Mouse (Mus musculus): ENCODE measurements around the gene Krt84. TPM values are rescaled to one million over a fixed set of nuclear protein-coding genes. Genes with fewer than 3 reads are reported as not detected.

Gene Krt84
- polyA plus RNA-seq, 1 experiment from 2014 or later, result not detected

DNA sequence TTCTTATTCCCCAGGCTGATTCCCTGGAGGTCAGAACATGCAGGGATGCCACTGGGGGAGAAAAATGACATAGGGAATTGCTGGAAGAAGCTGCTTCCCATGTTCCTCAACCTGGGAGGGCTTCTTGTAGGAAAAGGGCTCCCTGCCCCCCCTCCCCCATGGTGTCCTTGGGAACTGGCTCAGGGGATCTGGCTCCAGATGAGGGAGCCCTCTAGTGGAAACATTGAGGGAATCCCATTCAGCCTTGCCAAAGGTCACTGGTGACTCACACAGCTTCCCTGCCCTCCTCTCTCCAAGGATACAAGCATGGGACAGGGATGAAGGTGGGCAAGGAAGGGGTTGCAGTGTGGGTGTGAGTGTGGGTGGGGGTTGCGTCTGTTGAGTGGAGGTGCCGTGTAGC lies 35.4 kb downstream of the Krt84 start:
- Histone ChIP-seq H3K9ac (no peak overlapping the region), H3K36me3 (ENCODE audit: insufficient read depth) (no peaks in the 10 kb centered on the region), H3K27me3 (ENCODE audit: insufficient read depth, low read length) (no peaks in the 10 kb centered on the region), H3K4me3 (ENCODE audit: low read depth, low read length) (no peak overlapping the region), H3K27ac (ENCODE audit: low read depth) (no peak overlapping the region), H3K4me1 (ENCODE audit: insufficient read depth) (no peaks in the 10 kb centered on the region), H3K4me2 (no peak overlapping the region), H3K9me3 (ENCODE audit: low read depth, low read length) (no peaks in the 10 kb centered on the region)
- DNase-seq (peak; percentile 33), ATAC-seq (ENCODE audit: insufficient read depth) (no peak)
- peak; percentile 59 for TF ChIP-seq CTCF (IDR thresholded peaks at IDR 0.05; ENCODE audit: low read depth)
- 69% methylated on average over 2 of the region's 2 CpGs for WGBS

- DNase-seq (no peak), ATAC-seq (ENCODE audit: insufficient read depth) (no peak)
- Histone ChIP-seq H3K27ac (ENCODE audit: low read depth) (no peak overlapping the region), H3K4me1 (ENCODE audit: insufficient read depth) (no peaks in the 10 kb centered on the region), H3K4me3 (ENCODE audit: low read depth, low read length) (no peak overlapping the region), H3K36me3 (ENCODE audit: insufficient read depth) (no peaks in the 10 kb centered on the region), H3K27me3 (ENCODE audit: insufficient read depth, low read length) (no peaks in the 10 kb centered on the region), H3K9ac (no peak overlapping the region), H3K9me3 (ENCODE audit: low read depth, low read length) (no peaks in the 10 kb centered on the region), H3K4me2 (no peak overlapping the region)
- WGBS, result 78% methylated on average over 8 of the region's 8 CpGs
- TF ChIP-seq CTCF (IDR thresholded peaks at IDR 0.05; ENCODE audit: low read depth), result no peak
Observed at GRCm38 (mm10) chr15:101495266-101495665, 37.4 kb downstream of the Krt84 start.

- no peaks in the 10 kb centered on the region for H3K27me3 ChIP-seq (ENCODE audit: insufficient read depth, low read length)
- no peak overlapping the region for H3K4me2 ChIP-seq
- ATAC-seq (ENCODE audit: insufficient read depth) (no peak), DNase-seq (no peak)
- H3K9ac ChIP-seq, result no peak overlapping the region
- H3K4me1 ChIP-seq (ENCODE audit: insufficient read depth), result no peaks in the 10 kb centered on the region
- H3K27ac ChIP-seq (ENCODE audit: low read depth), result no peak overlapping the region
- no peak for TF ChIP-seq CTCF (IDR thresholded peaks at IDR 0.05; ENCODE audit: low read depth)
- H3K36me3 ChIP-seq (ENCODE audit: insufficient read depth), result no peaks in the 10 kb centered on the region
- 77% methylated on average over 1 of the region's 1 CpGs for WGBS
- H3K9me3 ChIP-seq (ENCODE audit: low read depth, low read length), result no peaks in the 10 kb centered on the region
- no peak overlapping the region for H3K4me3 ChIP-seq (ENCODE audit: low read depth, low read length)
Observed at GRCm38 (mm10) chr15:101494203-101494602, 38.4 kb downstream of the Krt84 start.

DNA sequence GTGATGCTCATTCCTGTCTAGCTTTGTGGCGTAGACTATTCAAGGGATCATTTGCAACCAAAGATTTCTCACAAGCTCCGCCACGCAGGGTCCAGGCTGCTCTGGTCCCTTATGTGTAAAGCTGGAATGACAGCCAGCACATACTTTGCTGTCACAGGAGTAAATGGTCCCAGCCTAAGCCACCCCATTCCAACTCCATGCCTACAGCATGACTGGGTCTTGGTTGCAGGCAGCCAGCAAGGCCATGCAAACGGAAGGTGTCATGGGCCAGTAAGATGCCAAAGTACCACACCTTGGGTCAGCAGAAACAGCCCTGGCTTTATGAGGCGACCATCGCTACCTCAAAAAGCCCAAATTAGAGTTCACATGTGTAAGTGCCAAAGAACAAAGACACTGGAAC lies 38.9 kb downstream of the Krt84 start:
- no peak for TF ChIP-seq CTCF (IDR thresholded peaks at IDR 0.05; ENCODE audit: low read depth)
- no peaks in the 10 kb centered on the region for H3K27me3 ChIP-seq (ENCODE audit: insufficient read depth, low read length)
- WGBS, result 95% methylated on average over 6 of the region's 6 CpGs
- H3K9ac ChIP-seq, result no peak overlapping the region
- no peaks in the 10 kb centered on the region for H3K9me3 ChIP-seq (ENCODE audit: low read depth, low read length)
- no peak overlapping the region for H3K4me2 ChIP-seq
- no peak overlapping the region for H3K4me3 ChIP-seq (ENCODE audit: low read depth, low read length)
- no peaks in the 10 kb centered on the region for H3K4me1 ChIP-seq (ENCODE audit: insufficient read depth)
- ATAC-seq (ENCODE audit: insufficient read depth) (no peak), DNase-seq (no peak)
- H3K27ac ChIP-seq (ENCODE audit: low read depth), result no peak overlapping the region
- H3K36me3 ChIP-seq (ENCODE audit: insufficient read depth), result no peaks in the 10 kb centered on the region

DNA sequence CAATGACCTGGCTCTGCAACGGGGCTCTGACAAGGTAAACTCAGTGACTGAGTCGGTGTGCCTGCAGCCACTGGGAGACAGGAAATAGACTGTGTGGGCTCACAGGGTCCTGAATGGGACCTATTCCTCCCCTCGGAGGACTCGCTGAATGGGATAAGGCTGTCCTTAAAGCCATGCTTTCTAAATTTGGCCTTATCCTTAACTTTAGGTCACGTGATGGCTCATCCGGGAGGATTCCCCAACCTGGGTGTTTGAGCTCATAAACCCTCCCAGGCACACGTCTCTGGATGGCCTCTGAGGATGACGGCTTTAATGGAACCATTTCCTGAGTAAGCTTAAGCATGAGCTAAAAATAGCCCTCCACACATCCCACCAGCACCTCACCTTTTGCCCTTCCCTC lies 39.9 kb downstream of the Krt84 start:
- Histone ChIP-seq H3K27ac (ENCODE audit: low read depth) (no peak overlapping the region), H3K9me3 (ENCODE audit: low read depth, low read length) (no peaks in the 10 kb centered on the region), H3K36me3 (ENCODE audit: insufficient read depth) (no peaks in the 10 kb centered on the region), H3K9ac (no peak overlapping the region), H3K27me3 (ENCODE audit: insufficient read depth, low read length) (no peaks in the 10 kb centered on the region), H3K4me3 (ENCODE audit: low read depth, low read length) (no peak overlapping the region), H3K4me1 (ENCODE audit: insufficient read depth) (no peaks in the 10 kb centered on the region), H3K4me2 (no peak overlapping the region)
- ATAC-seq (ENCODE audit: insufficient read depth) (no peak), DNase-seq (no peak)
- WGBS, result 32% methylated on average over 8 of the region's 8 CpGs
- TF ChIP-seq CTCF (IDR thresholded peaks at IDR 0.05; ENCODE audit: low read depth), result no peak

DNA sequence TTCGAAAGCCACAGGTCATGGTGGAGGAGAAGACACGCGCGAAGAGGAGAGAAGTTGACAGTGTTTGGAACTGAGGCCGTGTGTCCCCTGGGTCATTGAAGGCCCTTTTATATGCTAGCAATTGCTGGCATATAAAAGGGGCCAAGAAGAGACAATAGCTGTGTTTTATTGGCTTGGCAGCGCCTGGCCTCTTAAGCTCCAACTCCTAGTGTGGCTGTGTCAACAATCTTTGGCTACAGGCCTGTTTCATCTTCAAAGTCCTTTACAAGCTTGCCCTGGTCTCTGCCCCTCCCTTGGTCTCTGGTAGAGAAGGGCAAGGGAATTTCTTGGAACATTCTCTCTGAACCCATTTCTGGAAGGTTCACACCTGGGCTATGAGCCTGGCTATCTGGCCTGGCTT lies 41.2 kb downstream of the Krt84 start, which contains the start of gene Krt83:
Krt83 (minus strand) TSS at position 82 of the 400 bp plus-strand sequence.
- H3K27me3 ChIP-seq (ENCODE audit: insufficient read depth, low read length), result no peaks in the 10 kb centered on the region
- ATAC-seq (ENCODE audit: insufficient read depth), result no peak
- peak; percentile 11 for DNase-seq
- no peak within 1 kb of the TSS for H3K4me2 ChIP-seq
- no peaks in the 10 kb centered on the region for H3K9me3 ChIP-seq (ENCODE audit: low read depth, low read length)
- no peaks in the 10 kb centered on the region for H3K4me1 ChIP-seq (ENCODE audit: insufficient read depth)
- no peak within 1 kb of the TSS for H3K4me3 ChIP-seq (ENCODE audit: low read depth, low read length)
- 70% methylated on average over 6 of the region's 6 CpGs for WGBS
- H3K27ac ChIP-seq (ENCODE audit: low read depth), result no peak within 1 kb of the TSS
- no peak within 1 kb of the TSS for H3K9ac ChIP-seq
- H3K36me3 ChIP-seq (ENCODE audit: insufficient read depth), result no peaks in the 10 kb centered on the region
- TF ChIP-seq CTCF (IDR thresholded peaks at IDR 0.05; ENCODE audit: low read depth), result no peak

DNA sequence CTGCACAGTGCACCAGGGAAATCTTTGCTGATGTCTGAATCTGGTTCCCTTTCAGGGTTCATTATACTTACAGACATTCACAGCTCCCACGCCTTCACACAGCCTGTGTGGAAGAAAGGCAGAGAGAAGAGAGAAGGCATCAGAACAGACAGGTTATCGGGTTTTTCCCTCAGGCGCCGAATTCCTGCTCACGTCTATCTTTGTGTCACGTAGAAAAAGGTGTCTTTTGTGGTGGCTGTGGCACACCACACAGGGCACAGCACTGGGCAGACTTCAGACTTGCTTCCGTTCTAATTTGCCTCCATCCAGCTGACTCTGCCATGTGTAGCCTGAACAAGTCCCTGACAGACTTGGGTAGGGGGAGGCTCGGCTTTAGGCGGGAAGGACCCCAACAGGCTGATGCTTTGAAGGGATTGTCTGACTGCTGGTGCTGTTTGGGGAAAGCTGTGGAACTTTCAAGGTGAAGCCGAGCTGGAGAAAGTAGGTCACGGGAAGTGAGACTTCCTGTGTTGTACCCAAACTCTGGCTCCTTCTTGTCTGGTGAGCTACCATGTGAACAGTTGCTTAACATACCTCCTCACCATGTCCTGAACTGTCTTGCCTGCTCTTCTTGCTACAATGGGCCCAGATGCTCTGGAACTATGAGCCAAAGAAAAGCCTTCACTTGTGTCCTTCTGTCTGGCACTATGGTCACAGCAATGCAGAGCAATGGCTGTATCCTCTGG lies 46.5 kb downstream of the Krt84 start:
- DNase-seq (no peak), ATAC-seq (ENCODE audit: insufficient read depth) (no peak)
- Histone ChIP-seq H3K36me3 (ENCODE audit: insufficient read depth) (no peaks in the 10 kb centered on the region), H3K4me3 (ENCODE audit: low read depth, low read length) (no peak overlapping the region), H3K4me1 (ENCODE audit: insufficient read depth) (no peaks in the 10 kb centered on the region), H3K9me3 (ENCODE audit: low read depth, low read length) (no peaks in the 10 kb centered on the region), H3K27me3 (ENCODE audit: insufficient read depth, low read length) (no peaks in the 10 kb centered on the region), H3K27ac (ENCODE audit: low read depth) (no peak overlapping the region), H3K9ac (no peak overlapping the region), H3K4me2 (no peak overlapping the region)
- TF ChIP-seq CTCF (IDR thresholded peaks at IDR 0.05; ENCODE audit: low read depth), result no peak
- WGBS, result 74% methylated on average over 11 of the region's 11 CpGs

All from lung, embryonic 14.5 days (tissue).